Mouse (Mus musculus) myocyte (in vitro differentiated cells): ENCODE data around the gene Fam214a.

Experiments used
- CEBPB ChIP-seq: IDR thresholded peaks from 2 replicates; pipeline ENCODE4 v1.6.1; 2011; ENCODE audit warnings: mild to moderate bottlenecking, moderate library complexity; ENCODE audit not compliant: poor library complexity, insufficient read depth, severe bottlenecking
- E2F4 ChIP-seq: IDR thresholded peaks from one replicate; pipeline ENCODE4 v1.6.1; 2011; ENCODE audit warnings: mild to moderate bottlenecking, control low read depth, moderate library complexity; ENCODE audit not compliant: insufficient read depth
- MAX ChIP-seq: IDR thresholded peaks from one replicate; pipeline ENCODE4 v1.6.1; 2011; ENCODE audit warnings: low read depth, mild to moderate bottlenecking, control low read depth
- MYOD1 ChIP-seq, 3 experiments: IDR thresholded peaks; one replicate each; pipeline ENCODE4 v1.6.1; 2011; ENCODE audit warnings: control low read depth in 2 of 3, low read depth in 2 of 3, mild to moderate bottlenecking in 2 of 3, moderate library complexity in 1 of 3; ENCODE audit not compliant: insufficient read length in 2 of 3, control insufficient read depth in 1 of 3
- MYOG ChIP-seq, 3 experiments: IDR thresholded peaks; one replicate each; pipeline ENCODE4 v1.6.1; 2011; ENCODE audit warnings: control low read depth in 2 of 3, low read depth in 2 of 3, mild to moderate bottlenecking in 2 of 3; ENCODE audit not compliant: insufficient read length in 2 of 3, control insufficient read depth in 1 of 3, insufficient read depth in 1 of 3
- POLR2A ChIP-seq: IDR thresholded peaks from one replicate; pipeline ENCODE4 v1.6.1; 2011; ENCODE audit warnings: low read depth, mild to moderate bottlenecking, control low read depth, moderate library complexity; ENCODE audit not compliant: insufficient read length
- POLR2AphosphoS2 ChIP-seq: IDR thresholded peaks from one replicate; pipeline ENCODE4 v1.6.1; 2011; ENCODE audit warnings: low read depth, control low read depth; ENCODE audit not compliant: insufficient read length
- REST ChIP-seq: IDR thresholded peaks from one replicate; pipeline ENCODE4 v1.6.1; 2011; ENCODE audit warnings: mild to moderate bottlenecking, control low read depth, moderate library complexity; ENCODE audit not compliant: insufficient read depth, insufficient read length
- SRF ChIP-seq: IDR thresholded peaks from one replicate; pipeline ENCODE4 v1.6.1; 2011; ENCODE audit warnings: low read depth; ENCODE audit not compliant: control insufficient read depth, insufficient read length
- TCF12 ChIP-seq: IDR thresholded peaks from one replicate; pipeline ENCODE4 v1.6.1; 2011; ENCODE audit warnings: mild to moderate bottlenecking, control low read depth; ENCODE audit not compliant: poor library complexity, insufficient read depth, severe bottlenecking
- TCF3 ChIP-seq: IDR thresholded peaks from one replicate; pipeline ENCODE4 v1.6.1; 2011; ENCODE audit warnings: low read depth, control low read depth; ENCODE audit not compliant: insufficient read length
- USF1 ChIP-seq: IDR thresholded peaks from one replicate; pipeline ENCODE4 v1.6.1; 2011; ENCODE audit warnings: low read depth, mild to moderate bottlenecking, control low read depth, moderate library complexity

DNA sequence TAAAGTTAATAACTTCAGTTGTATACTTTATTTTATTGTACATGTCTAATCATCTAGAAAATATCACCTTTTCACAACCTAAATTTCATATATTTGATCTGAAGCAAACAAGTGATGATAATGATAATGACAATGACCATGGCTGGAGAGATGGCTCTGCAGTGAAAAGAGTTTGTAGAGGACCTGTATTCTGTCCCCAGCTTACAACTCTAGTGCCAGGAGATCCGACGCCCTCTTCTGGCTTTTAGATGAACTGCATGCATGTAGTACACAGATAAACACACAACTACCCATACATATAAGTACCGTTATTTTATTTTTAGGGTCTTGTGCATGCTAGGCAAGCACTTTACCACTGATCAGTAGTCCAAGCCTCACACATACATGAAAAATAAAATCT lies 1.2 kb upstream of the Fam214a start:
- TF ChIP-seq POLR2A (no peak), POLR2AphosphoS2 (no peak), REST (no peak), MYOG (IDR thresholded peaks at IDR 0.05; ENCODE audit: control insufficient read depth in 1 of 3, insufficient read depth in 1 of 3, insufficient read length in 2 of 3, low read depth in 2 of 3) (no peak), MAX (no peak), USF1 (no peak), TCF3 (no peak), TCF12 (no peak), E2F4 (no peak), CEBPB (no peak), MYOD1 (IDR thresholded peaks at IDR 0.05; ENCODE audit: control insufficient read depth in 1 of 3, insufficient read length in 2 of 3, low read depth in 2 of 3) (no peak), SRF (no peak)
